Mouse (Mus musculus) gastrocnemius, adult 8-10 months (tissue): ENCODE measurements at regions not wholly inside any gene's neighbourhood (a gene's known extent, or its start where the extent isn't known, plus 50 kb on each side); places are given as distances from the start of the nearest gene placed in this dataset.

ENCODE experiments used
- DNase-seq, 2 experiments: peaks; one replicate each; pipeline ENCODE4 v3.0.0; 2022; ENCODE audit warnings: low spot score in 2 of 2

- no peak for DNase-seq
Measured at GRCm38 (mm10) chr6:99782996-99783395, 56.8 kb upstream of the Prok2 start.
